Mouse (Mus musculus): Measurements from ENCODE around the gene Tcp11l2.

The Tcp11l2 gene

DNA sequence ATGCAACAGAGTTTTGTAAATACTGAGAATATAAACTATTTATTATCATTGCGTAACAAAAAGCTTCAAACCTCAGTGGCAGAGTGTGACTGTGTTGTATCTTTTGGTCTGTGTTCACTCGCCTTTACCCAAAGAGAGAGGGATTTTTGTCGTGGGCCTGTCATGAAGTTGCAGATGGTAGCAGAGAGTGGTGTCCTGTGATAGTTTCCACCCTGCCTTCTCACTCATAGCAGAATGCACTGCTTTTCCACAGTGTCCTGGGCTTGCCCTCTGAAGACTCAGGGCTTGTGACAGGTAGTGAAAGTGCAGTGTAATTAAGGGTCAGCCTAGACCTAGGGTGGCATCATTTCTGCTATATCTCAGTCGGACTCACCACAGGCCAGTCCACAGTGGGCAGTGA is 78.3 kb downstream of the Tcp11l2 start:
- no peak for DNase-seq (ENCODE audit: low read depth, low spot score)

DNA sequence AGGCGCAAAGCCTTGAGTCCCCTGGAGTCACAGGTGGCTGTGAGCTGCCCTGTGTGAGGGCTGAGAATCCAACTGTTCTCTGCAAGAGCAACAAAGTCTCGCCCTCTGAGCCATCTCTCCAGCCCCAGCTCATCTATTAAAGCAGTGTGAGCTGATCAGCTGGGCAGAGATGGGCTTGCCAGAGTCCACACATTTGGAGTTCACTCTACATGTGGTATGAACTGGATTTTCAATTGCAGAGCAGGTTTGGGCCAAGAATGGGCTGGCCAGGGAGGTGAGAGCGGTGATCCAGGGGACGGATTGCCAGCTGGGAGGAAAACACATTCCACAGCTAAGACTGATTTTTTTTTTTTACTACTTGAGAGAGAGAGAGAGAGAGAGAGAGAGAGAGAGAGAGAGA is 80.2 kb downstream of the Tcp11l2 start:
- DNase-seq (ENCODE audit: low read depth, low spot score), result no peak

DNA sequence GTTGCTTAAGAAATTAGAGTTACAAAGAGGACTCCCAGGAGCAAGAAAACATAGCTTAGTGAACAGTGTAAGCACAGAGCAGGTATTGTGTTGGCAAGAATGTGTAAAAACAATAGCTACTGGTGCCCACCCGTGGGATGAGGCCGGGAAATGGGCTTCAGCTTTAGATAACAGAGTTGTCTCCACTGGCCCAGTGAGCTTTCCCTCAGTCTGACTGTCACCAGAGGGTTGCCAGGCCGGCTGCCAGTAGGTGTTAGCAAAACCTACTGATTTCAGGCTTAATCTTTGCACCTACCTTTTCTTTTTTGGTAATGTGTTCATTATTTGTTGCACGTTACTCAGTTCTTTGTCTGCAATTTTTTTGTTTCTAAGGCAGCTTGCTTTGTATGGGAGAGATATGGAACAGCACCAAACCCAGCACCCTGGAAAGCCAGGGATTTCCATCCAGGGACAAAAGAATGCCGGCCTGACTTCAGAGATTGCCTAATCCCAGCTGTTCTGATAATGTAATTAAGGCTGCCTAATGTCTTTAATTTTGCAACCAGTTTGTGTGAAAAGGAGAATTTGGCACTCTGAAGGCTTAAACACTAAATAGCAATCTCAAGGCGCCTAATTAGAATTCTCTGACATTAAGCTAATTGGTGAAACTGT is 81.1 kb downstream of the Tcp11l2 start:
- no peak for DNase-seq (ENCODE audit: low read depth, low spot score)

DNA sequence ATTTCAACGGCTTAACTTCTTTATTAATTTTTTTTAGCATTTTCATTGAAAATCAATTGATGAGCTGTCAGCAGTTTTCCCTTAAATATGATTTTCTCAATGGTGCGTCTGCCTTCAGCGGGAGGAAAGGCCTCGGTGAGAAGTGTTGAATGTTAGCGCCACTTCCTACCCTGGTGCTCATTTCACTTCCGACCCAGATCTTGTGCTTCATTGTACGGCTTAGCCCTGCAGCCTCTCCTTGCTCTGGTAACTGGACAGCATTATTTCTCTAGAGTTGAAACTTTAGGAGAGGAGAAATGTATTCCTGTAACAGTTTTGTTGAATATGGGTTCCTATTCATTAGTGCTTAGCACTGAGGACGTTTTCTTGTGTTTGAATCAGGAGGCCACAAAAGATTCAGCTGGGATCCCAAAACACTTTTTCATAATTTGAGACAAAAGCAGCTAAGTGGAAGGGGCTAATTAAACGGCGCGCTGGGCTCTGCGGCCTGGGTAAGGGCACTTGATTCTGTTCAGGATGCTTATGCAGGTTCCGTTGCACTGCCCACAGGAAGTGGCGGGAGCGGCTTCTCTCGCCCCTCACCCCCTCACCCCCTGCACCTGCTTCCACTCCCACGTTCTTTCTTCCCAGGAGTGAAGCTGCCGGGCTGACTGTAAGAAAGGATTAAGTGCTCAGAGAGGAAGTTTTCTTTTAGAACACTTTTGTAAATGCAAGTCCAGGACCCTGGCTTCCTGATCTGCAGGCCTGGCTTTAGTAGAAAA is 81.8 kb downstream of the Tcp11l2 start:
- DNase-seq (ENCODE audit: low read depth, low spot score), result no peak

DNA sequence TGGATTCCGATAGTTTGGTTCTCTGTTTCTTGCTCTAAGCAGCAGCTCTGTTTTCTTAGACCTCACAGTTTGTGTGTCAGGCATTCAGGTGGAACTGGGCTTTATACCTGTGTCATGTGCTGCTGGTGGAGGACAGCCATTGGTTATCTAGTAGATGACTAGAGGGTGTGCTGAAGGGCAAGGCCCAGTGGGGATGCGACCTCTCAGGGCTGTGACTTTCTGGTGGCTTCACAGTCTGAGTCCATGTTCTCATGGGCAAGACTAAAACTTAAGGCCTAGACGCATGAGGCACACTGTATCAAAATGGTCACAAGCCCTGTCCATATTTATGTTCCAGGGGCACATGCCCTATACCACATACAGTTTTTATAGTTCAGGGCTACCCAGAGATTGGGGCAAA is 82.9 kb downstream of the Tcp11l2 start:
- no peak for DNase-seq (ENCODE audit: low read depth, low spot score)

DNA sequence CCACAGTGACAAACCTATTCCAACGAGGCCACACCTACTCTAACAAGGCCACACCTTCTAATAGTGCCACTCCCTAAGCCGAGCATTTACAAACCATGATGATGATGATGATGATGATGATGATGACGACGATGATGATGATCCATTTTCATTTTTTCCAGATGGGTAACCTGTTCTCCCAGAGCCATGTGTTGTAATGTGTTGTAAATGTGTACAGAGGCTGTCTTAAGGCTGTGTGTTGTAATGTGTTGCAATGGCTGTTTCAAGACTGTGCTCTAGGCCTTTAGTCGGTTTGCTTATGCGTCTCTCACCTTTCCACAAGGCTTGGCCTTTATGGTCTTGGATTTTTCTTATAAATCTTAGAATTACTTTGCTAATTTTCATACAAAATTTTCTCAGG is 85.7 kb downstream of the Tcp11l2 start:
- no peak for DNase-seq (ENCODE audit: low read depth, low spot score)
